Mouse (Mus musculus) MEL (cell line): ENCODE results near the gene Gm12248.

Experiments used
- CTCF ChIP-seq, 3 experiments: IDR thresholded peaks in 2 of 3; conservative IDR thresholded peaks in 1 of 3; 2 replicates each; pipeline ENCODE4 v1.5.1; 2011 to 2012; ENCODE audit warnings: low read length in 3 of 3, low read depth in 2 of 3, mild to moderate bottlenecking in 2 of 3, improper control_type of control experiment in 1 of 3, inconsistent platforms in 1 of 3, mixed read lengths in 1 of 3, moderate library complexity in 1 of 3; ENCODE audit not compliant: control insufficient read depth in 1 of 3, insufficient read depth in 1 of 3, poor library complexity in 1 of 3, severe bottlenecking in 1 of 3
- E2F4 ChIP-seq: IDR thresholded peaks from 2 replicates; pipeline ENCODE4 v1.6.1; 2011; ENCODE audit warnings: low read depth, low read length, improper control_type of control experiment, borderline replicate concordance
- MAZ ChIP-seq: IDR thresholded peaks from 2 replicates; pipeline ENCODE4 v1.6.1; 2012; ENCODE audit warnings: low read depth, mild to moderate bottlenecking, inconsistent platforms, low read length, improper control_type of control experiment
- POLR2A ChIP-seq, 2 experiments: IDR thresholded peaks; 2 replicates each; pipeline ENCODE4 v1.6.1; 2011 to 2012; ENCODE audit warnings: low read length in 2 of 2, mild to moderate bottlenecking in 2 of 2, control low read depth in 1 of 2, improper control_type of control experiment in 1 of 2, low read depth in 1 of 2, moderate library complexity in 1 of 2; ENCODE audit not compliant: control insufficient read depth in 1 of 2, insufficient read depth in 1 of 2, poor library complexity in 1 of 2
- SIN3A ChIP-seq: IDR thresholded peaks from 2 replicates; pipeline ENCODE4 v1.6.1; 2012; ENCODE audit warnings: low read length, improper control_type of control experiment, inconsistent platforms
- SMC3 ChIP-seq: IDR thresholded peaks from 2 replicates; pipeline ENCODE4 v1.6.1; 2011; ENCODE audit warnings: low read depth, low read length, improper control_type of control experiment

DNA sequence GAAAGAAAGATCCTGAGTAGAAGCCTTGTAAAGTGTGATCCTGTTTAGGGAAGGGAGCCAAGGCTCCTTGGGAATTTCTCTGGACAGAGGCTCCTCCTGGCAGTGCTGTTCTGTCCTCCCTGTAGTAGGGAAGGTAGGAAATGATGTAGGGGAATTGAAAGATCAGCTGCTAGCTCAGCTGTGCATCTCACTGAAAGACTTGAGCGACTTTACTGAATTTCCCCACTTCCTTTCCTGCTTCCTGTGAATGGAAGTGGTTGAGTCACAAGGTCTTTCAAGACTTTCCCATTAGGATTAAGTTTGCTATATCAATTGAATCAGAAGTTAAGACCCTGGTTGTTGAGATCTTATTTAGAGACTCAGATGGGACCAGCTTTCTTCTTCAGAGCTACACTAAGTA, 71.8 kb downstream of the Gm12248 start:
- no peak for TF ChIP-seq CTCF (IDR thresholded peaks at IDR 0.05 in 2 of 3, conservative IDR thresholded peaks at IDR 0.05 in 1 of 3; ENCODE audit: control insufficient read depth in 1 of 3, insufficient read depth in 1 of 3, low read depth in 2 of 3, low read length in 3 of 3, poor library complexity in 1 of 3, severe bottlenecking in 1 of 3)
- TF ChIP-seq SMC3: no peak
- TF ChIP-seq SIN3A: no peak
- no peak for TF ChIP-seq MAZ
- no peak for TF ChIP-seq E2F4
- TF ChIP-seq POLR2A (IDR thresholded peaks at IDR 0.05; ENCODE audit: control insufficient read depth in 1 of 2, insufficient read depth in 1 of 2, low read depth in 1 of 2, low read length in 2 of 2, poor library complexity in 1 of 2): no peak
